Mouse (Mus musculus) embryonic fibroblast, embryonic 13.5 days (primary cell): ENCODE measurements at regions not wholly inside any gene's neighbourhood (a gene's known extent, or its start where the extent isn't known, plus 50 kb on each side); places are given as distances from the start of the nearest gene placed in this dataset.

Source experiments
- H3K27ac ChIP-seq: 2 replicates; pipeline ENCODE4 v1.5.1; 2012; ENCODE audit warnings: low read length, control low read depth, inconsistent platforms; ENCODE audit not compliant: insufficient read depth
- H3K4me1 ChIP-seq: 2 replicates; pipeline ENCODE4 v1.6.1; 2011; ENCODE audit warnings: low read length; ENCODE audit not compliant: control insufficient read depth, insufficient read depth
- H3K4me3 ChIP-seq: 2 replicates; pipeline ENCODE4 v1.5.1; 2011; ENCODE audit warnings: mild to moderate bottlenecking, control low read depth, low read length; ENCODE audit not compliant: insufficient read depth
- CTCF ChIP-seq: IDR thresholded peaks from 2 replicates; pipeline ENCODE4 v1.5.1; 2011; ENCODE audit warnings: mild to moderate bottlenecking, control low read depth, low read length, moderate library complexity, borderline replicate concordance; ENCODE audit not compliant: insufficient read depth
- POLR2A ChIP-seq: IDR thresholded peaks from 2 replicates; pipeline ENCODE4 v1.6.1; 2011; ENCODE audit warnings: low read depth, mild to moderate bottlenecking, control low read depth, low read length, moderate library complexity

GRCm38 (mm10) chr8:34505102-34505501 lies 393.6 kb upstream of the Gm10131 start:
- Histone ChIP-seq H3K27ac (no peak overlapping the region), H3K4me1 (peaks cover 2% of the 10 kb centered on the region; the same call in 1 of the 2 replicates), H3K4me3 (no peak overlapping the region)
- TF ChIP-seq CTCF, result no peak
- no peak for TF ChIP-seq POLR2A

- TF ChIP-seq POLR2A, result no peak
- TF ChIP-seq CTCF, result no peak
- Histone ChIP-seq H3K4me1 (peaks cover 2% of the 10 kb centered on the region; the same call in 1 of the 2 replicates), H3K27ac (no peak overlapping the region), H3K4me3 (no peak overlapping the region)
Observed at GRCm38 (mm10) chr8:34502606-34503162, 391.1 kb upstream of the Gm10131 start.

DNA sequence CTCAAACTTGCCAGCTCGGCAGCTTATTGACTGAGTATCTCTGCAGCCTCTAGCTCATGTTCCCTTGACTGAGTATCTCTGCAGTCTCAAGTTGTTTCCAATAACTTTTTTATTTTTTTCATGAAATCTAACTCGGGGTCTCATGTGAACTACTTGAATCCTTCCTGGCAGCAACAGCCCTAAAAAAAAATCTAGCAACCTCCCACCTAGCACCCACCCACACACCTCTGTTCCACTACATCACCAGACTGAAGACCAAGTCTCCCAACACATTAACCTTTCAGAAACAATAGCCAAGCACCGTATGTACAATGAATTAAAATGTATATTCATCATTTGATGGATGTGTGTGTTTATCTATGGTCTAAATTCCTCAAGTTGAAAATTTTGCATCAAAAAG lies 387.7 kb upstream of the Gm10131 start:
- Histone ChIP-seq H3K4me1 (peaks cover 2% of the 10 kb centered on the region; the same call in 1 of the 2 replicates), H3K4me3 (no peak overlapping the region), H3K27ac (no peak overlapping the region)
- TF ChIP-seq POLR2A (no peak), CTCF (no peak)

GRCm38 (mm10) chr8:34496751-34497150 lies 385.2 kb upstream of the Gm10131 start:
- H3K4me3 ChIP-seq, result no peak overlapping the region
- H3K4me1 ChIP-seq, result no peaks in the 10 kb centered on the region; the same call in 1 of the 2 replicates
- TF ChIP-seq CTCF, result no peak
- no peak for TF ChIP-seq POLR2A
- no peak overlapping the region for H3K27ac ChIP-seq

DNA sequence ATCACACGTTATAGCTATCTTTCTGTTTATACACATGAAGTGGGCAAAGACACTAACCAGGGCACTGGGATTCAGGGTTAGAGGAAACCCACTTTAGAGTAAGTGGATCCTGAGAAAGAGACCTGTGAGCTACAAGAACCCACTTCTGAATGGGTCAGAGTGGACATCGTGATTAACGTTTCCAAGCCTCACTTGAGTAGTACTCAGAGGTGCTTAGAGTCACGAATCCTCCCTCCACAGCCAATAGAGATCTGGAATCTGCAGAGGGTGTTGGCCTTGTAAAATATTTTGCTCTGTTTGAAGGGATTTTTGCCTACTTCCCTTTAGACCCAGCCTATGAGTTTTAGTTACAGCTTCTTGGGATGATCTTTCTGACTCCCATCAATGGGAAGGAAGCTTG lies 384.4 kb upstream of the Gm10131 start:
- TF ChIP-seq POLR2A, result no peak
- no peak for TF ChIP-seq CTCF
- no peaks in the 10 kb centered on the region; the same call in 1 of the 2 replicates for H3K4me1 ChIP-seq
- H3K27ac ChIP-seq, result no peak overlapping the region
- H3K4me3 ChIP-seq, result no peak overlapping the region

GRCm38 (mm10) chr8:34488746-34489400 lies 377.3 kb upstream of the Gm10131 start:
- H3K27ac ChIP-seq, result no peak overlapping the region
- no peaks in the 10 kb centered on the region for H3K4me1 ChIP-seq
- no peak overlapping the region for H3K4me3 ChIP-seq
- no peak for TF ChIP-seq CTCF
- no peak for TF ChIP-seq POLR2A

DNA sequence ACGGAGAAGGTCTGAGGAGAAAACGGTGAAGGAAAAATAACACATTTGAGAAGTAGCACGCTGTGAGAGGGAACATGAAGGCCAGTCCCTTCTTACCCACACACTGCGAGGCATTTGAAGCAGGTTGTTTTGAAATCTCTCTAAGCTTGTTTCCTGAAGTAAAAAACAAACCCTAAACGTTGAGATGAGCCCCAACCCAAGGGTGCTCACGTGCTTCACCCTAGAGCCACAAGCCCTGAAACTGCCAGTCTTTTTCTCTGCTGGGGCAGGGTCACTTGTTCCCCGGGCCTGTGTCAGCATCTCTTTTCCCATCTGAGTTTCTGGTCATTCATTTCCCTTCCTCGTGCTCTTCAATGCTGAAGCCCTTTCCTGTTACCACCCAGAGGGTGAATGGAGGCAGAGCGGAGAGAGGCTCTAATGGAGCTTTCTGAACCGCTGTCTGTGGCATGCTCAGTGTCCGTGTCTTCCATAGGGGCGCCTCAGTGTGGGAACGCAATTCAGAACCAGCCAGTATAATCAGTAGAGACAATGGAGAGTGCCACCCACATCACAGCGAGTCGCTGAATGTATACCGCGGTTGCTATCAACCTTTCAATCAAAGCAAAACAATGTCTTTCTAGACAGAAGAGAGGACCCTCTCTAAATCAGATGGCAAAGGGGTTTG lies 375.0 kb upstream of the Gm10131 start:
- no peaks in the 10 kb centered on the region for H3K4me1 ChIP-seq
- no peak overlapping the region for H3K4me3 ChIP-seq
- no peak overlapping the region for H3K27ac ChIP-seq
- no peak for TF ChIP-seq POLR2A
- no peak for TF ChIP-seq CTCF

DNA sequence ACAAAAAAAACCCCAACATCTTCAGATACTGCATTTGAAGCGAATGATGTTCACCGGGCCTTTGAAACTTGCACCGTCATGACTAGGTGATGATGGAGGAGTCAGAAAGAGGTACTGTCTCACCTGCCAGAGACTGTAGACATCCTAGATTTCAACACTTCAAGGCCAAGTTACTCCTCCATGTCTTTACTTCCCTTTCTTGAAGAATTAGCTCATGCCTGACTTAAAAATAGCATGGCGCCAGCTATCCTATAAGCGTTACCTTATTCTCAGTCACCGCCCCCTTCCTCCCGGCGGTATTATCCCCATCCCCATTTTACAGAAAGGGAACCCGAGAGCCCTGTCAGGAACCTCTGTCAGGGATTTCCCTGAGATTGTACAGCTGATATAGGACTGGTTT lies 374.4 kb upstream of the Gm10131 start:
- no peak for TF ChIP-seq POLR2A
- no peak for TF ChIP-seq CTCF
- Histone ChIP-seq H3K27ac (no peak overlapping the region), H3K4me3 (no peak overlapping the region), H3K4me1 (no peaks in the 10 kb centered on the region)

GRCm38 (mm10) chr8:34485346-34485745 lies 373.8 kb upstream of the Gm10131 start:
- Histone ChIP-seq H3K4me1 (no peaks in the 10 kb centered on the region), H3K4me3 (no peak overlapping the region), H3K27ac (no peak overlapping the region)
- TF ChIP-seq CTCF (no peak), POLR2A (no peak)
